Mouse (Mus musculus): ENCODE measurements around the gene Grid1. TPM values are rescaled to one million over a fixed set of nuclear protein-coding genes. Genes with fewer than 3 reads are reported as not detected.

The Grid1 gene
- polyA plus RNA-seq, 1 experiment from 2014 or later = 0.41 TPM

DNA sequence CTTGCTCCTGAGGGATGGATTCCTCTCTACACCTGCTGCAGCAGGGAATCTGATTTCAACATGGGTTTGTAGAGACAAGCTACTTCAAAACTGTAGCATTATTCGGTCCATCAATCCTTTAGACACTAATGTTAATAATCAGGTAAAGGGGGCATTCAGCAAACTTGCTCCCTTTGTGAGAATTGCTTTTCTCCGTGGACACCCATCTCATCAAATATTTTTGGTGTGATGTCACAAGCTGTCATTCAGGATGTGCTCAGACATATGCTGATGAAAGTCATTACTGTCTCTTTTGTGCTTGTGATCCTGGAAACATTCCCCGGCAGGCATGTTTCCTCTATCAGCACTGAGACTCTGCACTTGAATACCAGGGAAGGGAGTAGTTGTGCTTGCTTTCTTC, 536.1 kb downstream of the Grid1 start:
- no peaks in the 10 kb centered on the region for H3K4me1 ChIP-seq (replicated peaks)
- ATAC-seq = no peak
- H3K27me3 ChIP-seq (replicated peaks) = no peaks in the 10 kb centered on the region
- no peak overlapping the region for H3K9ac ChIP-seq
- no peak overlapping the region for H3K4me3 ChIP-seq (replicated peaks)
- WGBS = 74% methylated on average over 3 of the region's 3 CpGs
- no peak overlapping the region for H3K27ac ChIP-seq
- no peaks in the 10 kb centered on the region for H3K9me3 ChIP-seq
- H3K36me3 ChIP-seq = no peaks in the 10 kb centered on the region
- H3K4me2 ChIP-seq (replicated peaks) = no peak overlapping the region

DNA sequence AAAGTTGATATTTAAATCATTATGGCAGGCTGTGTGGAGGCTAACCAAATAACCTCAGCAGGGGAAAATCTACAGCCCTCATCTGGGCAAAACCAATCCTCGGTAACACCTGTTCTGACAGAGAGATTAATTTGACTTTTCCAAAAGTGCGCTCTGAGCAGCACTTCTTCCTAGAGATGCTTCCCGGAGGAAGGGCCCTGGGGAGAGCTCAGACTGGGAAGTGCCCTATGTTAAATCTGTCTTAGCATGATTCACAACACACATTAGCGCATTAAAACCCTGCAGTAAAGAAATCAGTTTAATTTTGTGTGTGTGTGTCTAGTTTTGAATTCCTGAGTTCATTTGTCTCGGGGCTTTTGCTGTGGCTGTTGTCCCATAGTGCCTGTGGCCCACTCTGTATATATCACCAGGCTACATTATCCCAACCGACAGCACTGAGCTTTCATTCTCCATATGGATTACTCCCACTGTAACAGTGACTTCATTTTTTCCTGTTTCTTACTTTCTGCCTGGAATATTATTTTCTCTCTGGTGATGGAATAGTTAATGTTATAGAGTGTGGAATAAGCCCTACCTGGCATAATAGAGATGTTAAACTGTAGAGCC, 536.7 kb downstream of the Grid1 start:
- Histone ChIP-seq H3K9me3 (no peaks in the 10 kb centered on the region), H3K36me3 (no peaks in the 10 kb centered on the region), H3K27me3 (replicated peaks) (no peaks in the 10 kb centered on the region), H3K27ac (no peak overlapping the region), H3K4me1 (replicated peaks) (no peaks in the 10 kb centered on the region), H3K9ac (no peak overlapping the region), H3K4me2 (replicated peaks) (no peak overlapping the region), H3K4me3 (replicated peaks) (no peak overlapping the region)
- WGBS = 74% methylated on average over 6 of the region's 6 CpGs
- ATAC-seq = no peak

GRCm38 (mm10) chr14:35358136-35358821, 538.4 kb downstream of the Grid1 start:
- no peak for ATAC-seq
- Histone ChIP-seq H3K27ac (no peak overlapping the region), H3K27me3 (replicated peaks) (no peaks in the 10 kb centered on the region), H3K36me3 (no peaks in the 10 kb centered on the region), H3K4me2 (replicated peaks) (no peak overlapping the region), H3K9me3 (no peaks in the 10 kb centered on the region), H3K4me3 (replicated peaks) (no peak overlapping the region), H3K4me1 (replicated peaks) (no peaks in the 10 kb centered on the region), H3K9ac (no peak overlapping the region)
- 47% methylated on average over 7 of the region's 7 CpGs for WGBS

- no peak for ATAC-seq
- 77% methylated on average over 8 of the region's 8 CpGs for WGBS
- Histone ChIP-seq H3K36me3 (no peaks in the 10 kb centered on the region), H3K4me2 (replicated peaks) (no peak overlapping the region), H3K4me1 (replicated peaks) (no peaks in the 10 kb centered on the region), H3K27ac (no peak overlapping the region), H3K9me3 (no peaks in the 10 kb centered on the region), H3K9ac (no peak overlapping the region), H3K27me3 (replicated peaks) (no peaks in the 10 kb centered on the region), H3K4me3 (replicated peaks) (no peak overlapping the region)
Observed at GRCm38 (mm10) chr14:35365177-35365944, 545.5 kb downstream of the Grid1 start.

GRCm38 (mm10) chr14:35374374-35374773, 554.5 kb downstream of the Grid1 start:
- no peaks in the 10 kb centered on the region for H3K27me3 ChIP-seq (replicated peaks)
- H3K4me3 ChIP-seq (replicated peaks) = no peak overlapping the region
- WGBS = 85% methylated on average over 3 of the region's 3 CpGs
- H3K9ac ChIP-seq = no peak overlapping the region
- no peaks in the 10 kb centered on the region for H3K9me3 ChIP-seq
- ATAC-seq = no peak
- no peak overlapping the region for H3K27ac ChIP-seq
- no peaks in the 10 kb centered on the region for H3K4me1 ChIP-seq (replicated peaks)
- no peaks in the 10 kb centered on the region for H3K36me3 ChIP-seq
- H3K4me2 ChIP-seq (replicated peaks) = no peak overlapping the region

DNA sequence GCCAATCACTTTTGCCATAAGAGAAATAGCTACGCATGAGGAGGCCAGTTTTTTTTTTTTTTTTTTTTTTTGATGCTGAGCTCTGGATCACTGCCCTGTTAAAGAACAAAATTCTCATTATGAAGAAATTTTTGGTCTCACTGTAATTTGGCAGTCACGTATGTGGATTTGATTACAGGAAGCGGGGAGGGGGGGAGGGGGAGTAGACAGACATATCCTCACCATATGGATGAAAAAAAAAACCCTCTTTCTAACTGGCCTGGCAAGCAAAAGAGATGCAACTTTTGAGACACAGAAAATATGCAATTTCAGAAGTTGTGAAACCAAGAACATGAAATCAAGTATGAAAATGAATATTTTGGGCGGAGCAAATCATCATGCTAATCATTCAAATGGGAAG, 573.7 kb downstream of the Grid1 start:
- no peak for ATAC-seq
- Histone ChIP-seq H3K27me3 (replicated peaks) (no peaks in the 10 kb centered on the region), H3K36me3 (no peaks in the 10 kb centered on the region), H3K4me2 (replicated peaks) (no peak overlapping the region), H3K27ac (no peak overlapping the region), H3K4me1 (replicated peaks) (no peaks in the 10 kb centered on the region), H3K9ac (no peak overlapping the region), H3K9me3 (no peaks in the 10 kb centered on the region), H3K4me3 (replicated peaks) (no peak overlapping the region)
- 75% methylated on average over 4 of the region's 4 CpGs for WGBS

DNA sequence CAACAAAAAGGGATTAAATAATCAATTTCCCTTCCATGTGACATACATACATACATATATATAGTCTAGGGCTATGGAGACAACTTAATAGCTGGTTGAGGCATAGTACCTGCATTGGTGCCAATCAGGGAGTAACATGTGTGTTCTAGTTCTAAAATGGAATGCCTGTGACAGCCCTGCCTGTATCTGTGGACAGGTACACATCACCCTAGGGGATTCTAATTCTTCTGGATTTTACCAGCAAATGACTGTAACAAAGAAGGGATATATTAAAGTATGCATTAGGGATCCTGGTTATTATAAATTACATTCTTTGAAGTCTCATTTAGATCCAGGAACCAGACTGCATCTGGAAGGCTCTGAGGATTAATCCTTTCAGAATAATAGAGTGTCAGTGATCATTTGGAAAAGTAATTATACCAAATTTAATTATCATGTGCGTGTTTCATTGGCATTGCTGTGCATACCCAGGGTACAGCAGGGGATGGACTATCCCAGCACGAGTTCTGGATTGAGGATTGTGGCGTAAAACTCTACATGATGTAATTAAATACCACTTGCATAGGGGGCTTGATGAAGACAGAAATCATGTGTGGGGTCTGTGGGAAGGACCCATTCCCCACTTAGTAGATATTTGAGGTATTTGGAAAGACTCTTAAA, 584.5 kb downstream of the Grid1 start:
- H3K27ac ChIP-seq = no peak overlapping the region
- no peak overlapping the region for H3K9ac ChIP-seq
- H3K4me2 ChIP-seq (replicated peaks) = no peak overlapping the region
- H3K36me3 ChIP-seq = no peaks in the 10 kb centered on the region
- no peaks in the 10 kb centered on the region for H3K9me3 ChIP-seq
- WGBS = 73% methylated on average over 3 of the region's 3 CpGs
- no peaks in the 10 kb centered on the region for H3K4me1 ChIP-seq (replicated peaks)
- no peaks in the 10 kb centered on the region for H3K27me3 ChIP-seq (replicated peaks)
- ATAC-seq = no peak
- H3K4me3 ChIP-seq (replicated peaks) = no peak overlapping the region

GRCm38 (mm10) chr14:35430259-35430658, 610.4 kb downstream of the Grid1 start:
- Histone ChIP-seq H3K9ac (no peak overlapping the region), H3K4me1 (replicated peaks) (no peaks in the 10 kb centered on the region), H3K9me3 (no peaks in the 10 kb centered on the region), H3K27ac (no peak overlapping the region), H3K4me2 (replicated peaks) (no peak overlapping the region), H3K4me3 (replicated peaks) (no peak overlapping the region), H3K36me3 (no peaks in the 10 kb centered on the region), H3K27me3 (replicated peaks) (no peaks in the 10 kb centered on the region)
- no peak for ATAC-seq
- 81% methylated on average over 2 of the region's 2 CpGs for WGBS

GRCm38 (mm10) chr14:35453702-35454101, 633.8 kb downstream of the Grid1 start:
- ATAC-seq = no peak
- H3K36me3 ChIP-seq = no peaks in the 10 kb centered on the region
- H3K9me3 ChIP-seq = no peaks in the 10 kb centered on the region
- no peak overlapping the region for H3K4me2 ChIP-seq (replicated peaks)
- 84% methylated on average over 7 of the region's 7 CpGs for WGBS
- no peak overlapping the region for H3K4me3 ChIP-seq (replicated peaks)
- H3K27me3 ChIP-seq (replicated peaks) = no peaks in the 10 kb centered on the region
- no peaks in the 10 kb centered on the region for H3K4me1 ChIP-seq (replicated peaks)
- no peak overlapping the region for H3K9ac ChIP-seq
- no peak overlapping the region for H3K27ac ChIP-seq

DNA sequence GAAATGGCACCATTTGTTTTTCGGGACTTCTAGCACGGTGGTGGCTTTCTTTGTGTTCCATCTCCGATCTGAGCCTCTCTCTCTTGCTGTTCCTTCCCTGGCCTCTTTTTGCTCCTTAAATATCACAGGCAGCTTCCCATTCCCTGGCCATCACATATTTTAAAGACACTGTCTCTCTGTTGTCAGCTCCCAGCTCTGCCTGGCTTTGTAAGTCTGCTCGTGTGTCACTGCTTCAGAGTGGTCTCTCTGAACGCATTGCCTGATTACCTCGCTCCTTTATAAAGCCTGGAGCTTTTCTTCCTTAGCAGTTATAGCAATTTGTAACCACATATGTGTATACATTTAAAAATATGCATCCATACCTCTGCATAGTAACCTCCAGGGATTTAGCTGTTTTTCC, 648.3 kb downstream of the Grid1 start:
- no peaks in the 10 kb centered on the region for H3K27me3 ChIP-seq (replicated peaks)
- no peak overlapping the region for H3K4me3 ChIP-seq (replicated peaks)
- WGBS = 65% methylated on average over 6 of the region's 6 CpGs
- no peak overlapping the region for H3K9ac ChIP-seq
- no peaks in the 10 kb centered on the region for H3K4me1 ChIP-seq (replicated peaks)
- H3K36me3 ChIP-seq = no peaks in the 10 kb centered on the region
- H3K4me2 ChIP-seq (replicated peaks) = no peak overlapping the region
- no peak for ATAC-seq
- H3K27ac ChIP-seq = no peak overlapping the region
- H3K9me3 ChIP-seq = no peaks in the 10 kb centered on the region

DNA sequence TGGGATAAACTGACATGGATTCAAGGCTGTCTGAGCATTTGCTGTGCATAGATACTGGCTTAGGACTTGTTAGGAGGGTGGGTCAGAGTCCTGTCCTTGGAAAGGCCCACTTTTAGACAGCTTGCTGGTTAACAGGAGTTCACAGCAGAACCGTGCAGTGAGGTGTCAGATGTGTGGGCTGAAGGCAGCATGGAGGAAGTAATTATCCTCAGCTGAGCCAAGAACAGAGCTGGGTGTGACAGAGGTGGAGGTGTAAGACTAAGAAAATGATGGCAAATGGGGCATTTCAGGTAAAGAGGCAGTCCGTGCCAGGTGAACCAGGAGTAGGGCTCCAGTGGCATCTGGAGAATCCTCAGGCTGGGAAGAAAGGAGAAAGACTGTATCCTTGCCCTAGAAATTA, 666.1 kb downstream of the Grid1 start:
- Histone ChIP-seq H3K27ac (no peak overlapping the region), H3K36me3 (no peaks in the 10 kb centered on the region), H3K9ac (no peak overlapping the region), H3K9me3 (no peaks in the 10 kb centered on the region), H3K4me3 (replicated peaks) (no peak overlapping the region), H3K27me3 (replicated peaks) (0 out of 2 replicates have a peak, but pooled peaks cover 2% of the 10 kb centered on the region), H3K4me1 (replicated peaks) (no peaks in the 10 kb centered on the region), H3K4me2 (replicated peaks) (no peak overlapping the region)
- WGBS = 61% methylated on average over 2 of the region's 2 CpGs
- no peak for ATAC-seq

DNA sequence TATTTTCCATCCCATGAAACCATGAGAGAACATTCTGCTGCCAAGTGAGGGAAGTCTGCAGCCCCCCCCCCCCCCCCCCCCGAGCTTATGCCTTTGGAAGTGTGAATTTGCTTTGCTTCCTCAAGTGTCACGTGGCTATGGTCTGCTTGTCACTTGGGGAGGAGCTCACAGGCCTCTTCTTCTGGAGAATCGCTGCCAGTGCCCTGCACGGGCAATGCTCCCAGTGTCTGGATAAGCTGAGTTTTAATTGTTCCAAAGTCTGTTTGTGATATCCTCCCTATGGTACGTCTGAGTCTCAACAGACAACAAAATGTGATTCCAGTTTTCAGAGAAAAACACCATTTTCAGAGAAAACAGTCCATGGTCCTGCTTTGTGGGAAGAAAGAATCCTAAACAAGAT, 682.4 kb downstream of the Grid1 start:
- H3K4me2 ChIP-seq (replicated peaks) = no peak overlapping the region
- no peaks in the 10 kb centered on the region for H3K9me3 ChIP-seq
- no peak overlapping the region for H3K4me3 ChIP-seq (replicated peaks)
- H3K36me3 ChIP-seq = no peaks in the 10 kb centered on the region
- no peak overlapping the region for H3K9ac ChIP-seq
- WGBS = 38% methylated on average over 5 of the region's 5 CpGs
- no peaks in the 10 kb centered on the region for H3K4me1 ChIP-seq (replicated peaks)
- no peak for ATAC-seq
- H3K27ac ChIP-seq = no peak overlapping the region
- no peaks in the 10 kb centered on the region for H3K27me3 ChIP-seq (replicated peaks)

All from intestine, embryonic 15.5 days (tissue).